18 mouse cellular contexts compared by ENCODE assay signal in the genomic region with DNA sequence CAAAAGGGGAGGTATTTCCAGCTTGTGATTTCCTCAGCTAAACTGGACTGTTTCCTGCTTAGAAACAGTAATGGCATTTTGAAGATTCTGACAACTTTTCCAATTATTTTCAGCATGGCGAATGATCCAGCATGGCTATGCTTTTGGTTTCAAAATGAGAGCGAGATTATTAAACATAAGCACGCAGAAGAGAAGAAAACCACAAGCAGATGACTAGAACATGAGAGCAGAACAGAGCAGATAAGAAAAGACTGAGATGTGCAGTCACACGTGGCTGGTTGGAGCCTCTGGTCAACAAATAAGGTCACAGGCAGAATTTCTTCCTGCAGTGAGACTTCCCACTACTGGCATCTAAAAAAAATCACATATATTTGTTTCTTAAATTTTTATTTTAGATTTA. TPM values are rescaled to one million over a fixed set of nuclear protein-coding genes. Genes with fewer than 3 reads are reported as not detected.
DNase-seq lines count a peak whose midpoint lies in the region; ATAC-seq and TF ChIP-seq lines count a peak whose summit lies in the region.
"Had no signal": no experiment of that assay in that cellular context is flagged by ENCODE, and none has a peak within 500 bp of the region (broad histone marks: within the 10 kb centered on the region; RNA-seq: fewer than 3 reads in every experiment).

No protein-coding gene starts in this region.

- no peaks in the 10 kb centered on the region for H3K27me3 ChIP-seq in heart, embryonic 14.5 days (ENCODE audit: control insufficient read depth, insufficient read depth, low read length)
- H3K27me3 ChIP-seq in CH12.LX (replicated peaks): no peaks in the 10 kb centered on the region
- no peaks in the 10 kb centered on the region for H3K27me3 ChIP-seq in intestine, embryonic 16.5 days (replicated peaks; ENCODE audit: control insufficient read depth, insufficient read depth, low read length)
- no peaks in the 10 kb centered on the region for H3K27me3 ChIP-seq in midbrain, embryonic 15.5 days (replicated peaks)
- H3K27me3 ChIP-seq: heart, embryonic 15.5 days; limb, embryonic 13.5 days; midbrain, embryonic 12.5 days; Patski had no signal

- DNase-seq in heart, postnatal 14 days: no peak
- DNase-seq in CH12.LX (ENCODE audit: extremely low read depth): peak; percentile 36
- no peak for DNase-seq in left cerebral cortex, postnatal 10 days (ENCODE audit: extremely low spot score in 1 of 2, low spot score in 2 of 2)
- DNase-seq: adrenal gland, adult 2 months; cerebellum, postnatal 14 days; kidney, postnatal 14 days; spleen, adult 18-20 months; thymus, adult 18-20 months had no signal

- TF ChIP-seq CTCF in CH12.LX (conservative IDR thresholded peaks at IDR 0.05 in 1 of 2, IDR thresholded peaks at IDR 0.05 in 1 of 2; ENCODE audit: low read depth in 2 of 2, low read length in 2 of 2): no peak

- no peaks in the 10 kb centered on the region for H3K9me3 ChIP-seq in heart, embryonic 14.5 days (ENCODE audit: control insufficient read depth, low read length)
- no peaks in the 10 kb centered on the region for H3K9me3 ChIP-seq in CH12.LX (replicated peaks; ENCODE audit: low read length)
- no peaks in the 10 kb centered on the region for H3K9me3 ChIP-seq in intestine, embryonic 16.5 days (ENCODE audit: control insufficient read depth, low read length)
- no peaks in the 10 kb centered on the region for H3K9me3 ChIP-seq in midbrain, embryonic 15.5 days
- H3K9me3 ChIP-seq: embryonic facial prominence, embryonic 10.5 days; forebrain, embryonic 10.5 days; heart, embryonic 15.5 days; limb, embryonic 13.5 days; midbrain, embryonic 12.5 days had no signal

- intact Hi-C loops in heart, postnatal 14 days (cut with DNase I): no loop called here
- intact Hi-C loops in left cerebral cortex, postnatal 10 days (cut with DNase I): no loop called here

- no peaks in the 10 kb centered on the region for H3K36me3 ChIP-seq in heart, embryonic 14.5 days (ENCODE audit: control insufficient read depth, insufficient read depth, low read length)
- peaks cover 0 to 2% of the 10 kb centered on the region in 2 experiments for H3K36me3 ChIP-seq in CH12.LX (replicated peaks in 1 of 2; ENCODE audit: control insufficient read depth in 1 of 2, insufficient read depth in 1 of 2, low read length in 1 of 2)
- H3K36me3 ChIP-seq in intestine, embryonic 16.5 days (ENCODE audit: control insufficient read depth, insufficient read depth, low read length): no peaks in the 10 kb centered on the region
- no peaks in the 10 kb centered on the region for H3K36me3 ChIP-seq in midbrain, embryonic 15.5 days (replicated peaks)
- H3K36me3 ChIP-seq: embryonic facial prominence, embryonic 10.5 days; forebrain, embryonic 10.5 days; heart, embryonic 15.5 days; limb, embryonic 13.5 days; midbrain, embryonic 12.5 days had no signal

- ATAC-seq in heart, embryonic 14.5 days (ENCODE audit: insufficient number of reproducible peaks, insufficient read depth, low FRiP score, low read depth): no peak
- no peak for ATAC-seq in intestine, embryonic 16.5 days
- 0 out of 2 replicates have a peak, but pooled peaks have one; percentile 63 for ATAC-seq in megakaryocyte-erythroid progenitor cell, adult 5-6 weeks (replicated peaks; ENCODE audit: low FRiP score, low TSS enrichment, poor library complexity, severe bottlenecking)
- ATAC-seq in midbrain, embryonic 15.5 days (replicated peaks): no peak

- no peaks in the 10 kb centered on the region for H3K79me2 ChIP-seq in CH12.LX (replicated peaks; ENCODE audit: control insufficient read depth, extremely low read depth, insufficient read depth, poor library complexity, severe bottlenecking)

- TF ChIP-seq EP300 in CH12.LX (IDR thresholded peaks at IDR 0.05; ENCODE audit: low read length): no peak; the same call in 1 of the 2 replicates

- H3K9ac ChIP-seq in heart, embryonic 14.5 days (ENCODE audit: low read length): no peak overlapping the region
- H3K9ac ChIP-seq in CH12.LX (ENCODE audit: insufficient read depth, low read depth): peak overlapping the region; percentile 30; the same call in 1 of the 2 replicates
- H3K9ac ChIP-seq in intestine, embryonic 16.5 days (ENCODE audit: low read depth, low read length): no peak overlapping the region
- no peak overlapping the region for H3K9ac ChIP-seq in midbrain, embryonic 15.5 days
- H3K9ac ChIP-seq: heart, embryonic 15.5 days; limb, embryonic 13.5 days; midbrain, embryonic 12.5 days had no signal

- 54% methylated on average over 4 of the region's 4 CpGs for WGBS in heart, embryonic 14.5 days
- WGBS in intestine, embryonic 16.5 days: 63% methylated on average over 4 of the region's 4 CpGs
- WGBS in midbrain, embryonic 15.5 days: 80% methylated on average over 4 of the region's 4 CpGs

- peak overlapping the region; percentile 44 to 51 for H3K27ac ChIP-seq in heart, embryonic 14.5 days (replicated peaks in 1 of 2; ENCODE audit: control insufficient read depth in 1 of 2, insufficient read depth in 1 of 2, low read depth in 2 of 2, low read length in 2 of 2)
- H3K27ac ChIP-seq in CH12.LX (ENCODE audit: insufficient read depth, low read depth): no peak overlapping the region
- H3K27ac ChIP-seq in intestine, embryonic 16.5 days (ENCODE audit: low read length): peak overlapping the region; percentile 41
- H3K27ac ChIP-seq in midbrain, embryonic 15.5 days: no peak overlapping the region
- H3K27ac ChIP-seq: embryonic facial prominence, embryonic 10.5 days; forebrain, embryonic 10.5 days; heart, embryonic 15.5 days; limb, embryonic 13.5 days; midbrain, embryonic 12.5 days had no signal

- H3K4me1 ChIP-seq in heart, embryonic 14.5 days (ENCODE audit: control insufficient read depth in 2 of 2, insufficient read depth in 2 of 2, low read length in 2 of 2): peaks cover 7 to 19% of the 10 kb centered on the region in 2 experiments; a peak in 3 of 4 replicates
- peaks cover 5 to 15% of the 10 kb centered on the region in 2 experiments for H3K4me1 ChIP-seq in CH12.LX (ENCODE audit: control insufficient read depth in 1 of 2, insufficient read depth in 2 of 2)
- H3K4me1 ChIP-seq in intestine, embryonic 16.5 days (ENCODE audit: control insufficient read depth, insufficient read depth, low read length): peaks cover 4% of the 10 kb centered on the region; the same call in 1 of the 2 replicates
- H3K4me1 ChIP-seq in midbrain, embryonic 15.5 days: no peaks in the 10 kb centered on the region
- H3K4me1 ChIP-seq: embryonic facial prominence, embryonic 10.5 days; limb, embryonic 13.5 days; midbrain, embryonic 12.5 days had no signal

- no peak for TF ChIP-seq POLR2A in CH12.LX (IDR thresholded peaks at IDR 0.05; ENCODE audit: low read depth, low read length)

- in situ Hi-C loops in CH12.LX (cut with MboI; ENCODE audit: low pct_ligation_motif_present, low pct_unique_long_range_greater_than_20kb, low sequenced_read_pairs): loop anchor here (25.0 kb wide), 1 partner anchor 597 kb away; a partner anchor contains a TSS

- no peak overlapping the region for H3K4me3 ChIP-seq in heart, embryonic 14.5 days (ENCODE audit: control insufficient read depth in 1 of 2, insufficient read depth in 1 of 2, low read depth in 1 of 2, low read length in 2 of 2)
- no peak overlapping the region for H3K4me3 ChIP-seq in CH12.LX (replicated peaks in 1 of 3; ENCODE audit: low read depth in 2 of 3, low read length in 2 of 3, poor library complexity in 1 of 3)
- H3K4me3 ChIP-seq in intestine, embryonic 16.5 days (ENCODE audit: low read length): no peak overlapping the region
- H3K4me3 ChIP-seq in midbrain, embryonic 15.5 days: no peak overlapping the region
- H3K4me3 ChIP-seq: embryonic facial prominence, embryonic 10.5 days; forebrain, embryonic 10.5 days; heart, embryonic 15.5 days; limb, embryonic 13.5 days; midbrain, embryonic 12.5 days had no signal

- TF ChIP-seq RAD21 in CH12.LX (IDR thresholded peaks at IDR 0.05; ENCODE audit: low read depth, low read length): no peak

- dilution Hi-C loops in CH12.LX (cut with MboI; ENCODE audit: extremely low pct_ligation_motif_present, extremely low pct_unique_long_range_greater_than_20kb, low sequenced_read_pairs): no loop called here

- peak overlapping the region; percentile 12; the same call in 1 of the 2 replicates for H3K4me2 ChIP-seq in heart, embryonic 14.5 days (ENCODE audit: low read length)
- H3K4me2 ChIP-seq in CH12.LX (ENCODE audit: insufficient read depth, low read depth, poor library complexity, severe bottlenecking): peak overlapping the region; percentile 73
- peak overlapping the region; percentile 19; the same call in 1 of the 2 replicates for H3K4me2 ChIP-seq in intestine, embryonic 16.5 days (ENCODE audit: low read depth, low read length)
- H3K4me2 ChIP-seq in midbrain, embryonic 15.5 days: no peak overlapping the region
- H3K4me2 ChIP-seq: limb, embryonic 13.5 days; midbrain, embryonic 12.5 days had no signal

RNA-seq across cellular contexts. Expression of a gene that starts 12.7 kb away (rescaled TPM):
- 67.1 and 67.3 TPM in 2 replicates for polyA plus RNA-seq in heart, embryonic 14.5 days (2014; fragmentation: Nextera tagmentation; extraction: Ambion mirVana)
- 10 to 100 TPM; 34.3 to 38.2 TPM for total RNA-seq in heart, postnatal 14 days (2021)
- total RNA-seq in CH12.LX (2012; rRNA removed): 20.0 and 20.9 TPM in 2 replicates
- total RNA-seq in CH12.LX (2014; rRNA removed): 32.7 and 36.2 TPM in 2 replicates
- polyA plus RNA-seq in CH12.LX (2012; ENCODE audit: insufficient read length, low read depth): 18.1 and 19.1 TPM in 2 replicates
- 61.7 and 64.5 TPM in 2 replicates for polyA plus RNA-seq in intestine, embryonic 16.5 days (2015; fragmentation: Nextera tagmentation; extraction: Ambion mirVana)
- 45.1 and 49.1 TPM in 2 replicates for total RNA-seq in megakaryocyte-erythroid progenitor cell, adult 5-6 weeks (2014; fragmentation: Nextera tagmentation)
- 28.8 and 32.3 TPM in 2 replicates for total RNA-seq in megakaryocyte-erythroid progenitor cell, adult 5-6 weeks (2017)
- polyA plus RNA-seq in midbrain, embryonic 15.5 days (2015; fragmentation: Nextera tagmentation; extraction: Ambion mirVana): 71.4 and 75.9 TPM in 2 replicates
- 10 to 100 TPM; 36.7 to 40.7 TPM for total RNA-seq in left cerebral cortex, postnatal 10 days (2021)

RNA-seq across cellular contexts. Expression of a gene that starts 25.6 kb away (rescaled TPM):
- 2.4 and 3.6 TPM in 2 replicates for polyA plus RNA-seq in heart, embryonic 14.5 days (2014; fragmentation: Nextera tagmentation; extraction: Ambion mirVana)
- under 1 TPM; 0.32 to 0.60 TPM for total RNA-seq in heart, postnatal 14 days (2021)
- total RNA-seq in CH12.LX (2012; rRNA removed) (3.1 and 4.0 TPM in 2 replicates), CH12.LX (2014; rRNA removed) (7.0 and 7.4 TPM in 2 replicates)
- polyA plus RNA-seq in CH12.LX (2012; ENCODE audit: insufficient read length, low read depth): 3.0 and 3.9 TPM in 2 replicates
- 2.4 TPM in 2 replicates for polyA plus RNA-seq in intestine, embryonic 16.5 days (2015; fragmentation: Nextera tagmentation; extraction: Ambion mirVana)
- 2.8 and 4.3 TPM in 2 replicates for total RNA-seq in megakaryocyte-erythroid progenitor cell, adult 5-6 weeks (2014; fragmentation: Nextera tagmentation)
- 4.5 and 6.1 TPM in 2 replicates for total RNA-seq in megakaryocyte-erythroid progenitor cell, adult 5-6 weeks (2017)
- 4.0 and 5.1 TPM in 2 replicates for polyA plus RNA-seq in midbrain, embryonic 15.5 days (2015; fragmentation: Nextera tagmentation; extraction: Ambion mirVana)
- 1 to 10 TPM; 1.5 to 2.1 TPM for total RNA-seq in left cerebral cortex, postnatal 10 days (2021)

RNA-seq across cellular contexts. Expression of a gene that starts 38.3 kb away (rescaled TPM):
- 28.1 and 29.9 TPM in 2 replicates for polyA plus RNA-seq in heart, embryonic 14.5 days (2014; fragmentation: Nextera tagmentation; extraction: Ambion mirVana)
- total RNA-seq in heart, postnatal 14 days (2021): 10 to 100 TPM; 21.7 to 24.1 TPM
- total RNA-seq in CH12.LX (2012; rRNA removed) (14.8 and 16.0 TPM in 2 replicates), CH12.LX (2014; rRNA removed) (20.9 and 25.9 TPM in 2 replicates)
- polyA plus RNA-seq in CH12.LX (2012; ENCODE audit: insufficient read length, low read depth): 13.4 and 14.2 TPM in 2 replicates
- polyA plus RNA-seq in intestine, embryonic 16.5 days (2015; fragmentation: Nextera tagmentation; extraction: Ambion mirVana): 22.3 and 23.6 TPM in 2 replicates
- total RNA-seq in megakaryocyte-erythroid progenitor cell, adult 5-6 weeks (2014; fragmentation: Nextera tagmentation): 11.1 and 23.8 TPM in 2 replicates
- 16.8 and 21.2 TPM in 2 replicates for total RNA-seq in megakaryocyte-erythroid progenitor cell, adult 5-6 weeks (2017)
- 21.9 and 26.3 TPM in 2 replicates for polyA plus RNA-seq in midbrain, embryonic 15.5 days (2015; fragmentation: Nextera tagmentation; extraction: Ambion mirVana)
- 10 to 100 TPM; 27.6 to 30.0 TPM for total RNA-seq in left cerebral cortex, postnatal 10 days (2021)

RNA-seq across cellular contexts. Expression of a gene that starts 52.6 kb away (rescaled TPM):
- polyA plus RNA-seq in heart, embryonic 14.5 days (2014; fragmentation: Nextera tagmentation; extraction: Ambion mirVana): 6.9 and 8.1 TPM in 2 replicates
- 1 to 10 TPM; 4.6 to 4.9 TPM for total RNA-seq in heart, postnatal 14 days (2021)
- total RNA-seq in CH12.LX (2012; rRNA removed): 9.9 and 10.2 TPM in 2 replicates
- 14.7 and 15.1 TPM in 2 replicates for total RNA-seq in CH12.LX (2014; rRNA removed)
- polyA plus RNA-seq in CH12.LX (2012; ENCODE audit: insufficient read length, low read depth): 10.6 and 10.7 TPM in 2 replicates
- polyA plus RNA-seq in intestine, embryonic 16.5 days (2015; fragmentation: Nextera tagmentation; extraction: Ambion mirVana): 6.6 and 7.9 TPM in 2 replicates
- 8.5 and 11.1 TPM in 2 replicates for total RNA-seq in megakaryocyte-erythroid progenitor cell, adult 5-6 weeks (2014; fragmentation: Nextera tagmentation)
- 11.0 and 20.0 TPM in 2 replicates for total RNA-seq in megakaryocyte-erythroid progenitor cell, adult 5-6 weeks (2017)
- polyA plus RNA-seq in midbrain, embryonic 15.5 days (2015; fragmentation: Nextera tagmentation; extraction: Ambion mirVana): 12.2 and 13.0 TPM in 2 replicates
- 1 to 10 TPM; 8.0 to 8.5 TPM for total RNA-seq in left cerebral cortex, postnatal 10 days (2021)

RNA-seq across cellular contexts. Expression of a gene that starts 53.0 kb away (rescaled TPM):
- polyA plus RNA-seq in heart, embryonic 14.5 days (2014; fragmentation: Nextera tagmentation; extraction: Ambion mirVana): 2.0 and 2.1 TPM in 2 replicates
- under 1 TPM; 0.59 to 0.88 TPM for total RNA-seq in heart, postnatal 14 days (2021)
- total RNA-seq in CH12.LX (2012; rRNA removed) (0.76 and 0.80 TPM in 2 replicates), CH12.LX (2014; rRNA removed) (0.84 and 0.90 TPM in 2 replicates)
- 0.26 and 0.56 TPM in 2 replicates for polyA plus RNA-seq in CH12.LX (2012; ENCODE audit: insufficient read length, low read depth)
- polyA plus RNA-seq in intestine, embryonic 16.5 days (2015; fragmentation: Nextera tagmentation; extraction: Ambion mirVana): 1.8 and 2.0 TPM in 2 replicates
- not detected in 2 replicates for total RNA-seq in megakaryocyte-erythroid progenitor cell, adult 5-6 weeks (2014; fragmentation: Nextera tagmentation)
- 1.1 TPM in 1 of 2 replicates, not detected in the other for total RNA-seq in megakaryocyte-erythroid progenitor cell, adult 5-6 weeks (2017)
- polyA plus RNA-seq in midbrain, embryonic 15.5 days (2015; fragmentation: Nextera tagmentation; extraction: Ambion mirVana): 2.9 and 4.9 TPM in 2 replicates
- total RNA-seq in left cerebral cortex, postnatal 10 days (2021): 1 to 10 TPM in 1 of 2 experiments, under 1 TPM in 1; 0.77 to 1.0 TPM

Comparison
In these comparisons a context has a peak if more than half of its experiments do, and no peak if none do; other contexts are left out.
1. H3K27ac ChIP-seq: peak in heart, embryonic 14.5 days (2 of 2) and intestine, embryonic 16.5 days (single experiment); none in CH12.LX (single experiment) and midbrain, embryonic 15.5 days (single experiment).